In the genomic region with DNA sequence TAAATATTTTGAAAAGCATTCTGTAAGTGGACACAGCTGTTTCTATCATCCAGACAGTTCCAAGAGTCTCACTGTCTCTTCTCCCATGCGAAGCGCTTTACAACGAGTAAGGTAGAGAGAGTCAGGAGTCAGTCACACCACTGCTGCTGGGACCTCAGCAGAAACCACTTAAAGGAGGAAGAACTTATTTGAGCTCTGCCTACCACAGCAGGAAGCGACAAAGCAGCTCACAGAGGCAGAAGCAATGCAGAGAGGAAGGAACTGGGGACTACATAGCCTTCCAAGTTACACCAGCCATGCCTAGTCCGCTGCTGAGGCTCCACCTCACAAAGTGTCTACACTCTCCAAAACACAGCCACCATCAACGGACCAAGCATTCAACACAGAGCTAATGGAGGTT, we compare ENCODE assay signal across 9 mouse cellular contexts. TPM values are rescaled to one million over a fixed set of nuclear protein-coding genes. Genes with fewer than 3 reads are reported as not detected.
DNase-seq lines count a peak whose midpoint lies in the region; ATAC-seq and TF ChIP-seq lines count a peak whose summit lies in the region.
"Had no signal": no experiment of that assay in that cellular context is flagged by ENCODE, and none has a peak within 500 bp of the region (broad histone marks: within the 10 kb centered on the region; RNA-seq: fewer than 3 reads in every experiment).

No protein-coding gene starts in this region.

- peak overlapping the region; percentile 85 for H3K27ac ChIP-seq in embryonic fibroblast, embryonic 13.5 days (ENCODE audit: insufficient read depth, low read length)
- peak overlapping the region; percentile 56 for H3K27ac ChIP-seq in lung, embryonic 14.5 days (ENCODE audit: low read depth)
- peak overlapping the region; percentile 72 for H3K27ac ChIP-seq in stomach, embryonic 14.5 days (ENCODE audit: low read length)
- H3K27ac ChIP-seq in kidney, embryonic 14.5 days (ENCODE audit: low read depth, low read length) = no peak overlapping the region
- H3K27ac ChIP-seq: limb, embryonic 12.5 days had no signal

- no peak overlapping the region for H3K4me3 ChIP-seq in embryonic fibroblast, embryonic 13.5 days (ENCODE audit: insufficient read depth, low read length)
- H3K4me3 ChIP-seq in lung, embryonic 14.5 days (ENCODE audit: low read depth, low read length) = no peak overlapping the region
- no peak overlapping the region for H3K4me3 ChIP-seq in stomach, embryonic 14.5 days (ENCODE audit: low read depth, low read length)
- no peak overlapping the region for H3K4me3 ChIP-seq in kidney, embryonic 14.5 days (ENCODE audit: low read length)
- H3K4me3 ChIP-seq: limb, embryonic 12.5 days had no signal

- peak overlapping the region; percentile 16; the same call in 1 of the 2 replicates for H3K9ac ChIP-seq in lung, embryonic 14.5 days
- H3K9ac ChIP-seq in stomach, embryonic 14.5 days (replicated peaks; ENCODE audit: low read depth, low read length) = no peak overlapping the region
- no peak overlapping the region for H3K9ac ChIP-seq in kidney, embryonic 14.5 days (ENCODE audit: low read depth, low read length)
- H3K9ac ChIP-seq: limb, embryonic 12.5 days had no signal

- no peak for ATAC-seq in lung, embryonic 14.5 days (ENCODE audit: insufficient read depth)
- no peak for ATAC-seq in stomach, embryonic 14.5 days (ENCODE audit: insufficient number of reproducible peaks, insufficient read depth, low FRiP score, low read depth)
- ATAC-seq in kidney, embryonic 14.5 days (ENCODE audit: low FRiP score, low TSS enrichment) = no peak

- H3K36me3 ChIP-seq in lung, embryonic 14.5 days (ENCODE audit: insufficient read depth) = no peaks in the 10 kb centered on the region
- no peaks in the 10 kb centered on the region for H3K36me3 ChIP-seq in stomach, embryonic 14.5 days (ENCODE audit: control insufficient read depth, insufficient read depth, low read length)
- H3K36me3 ChIP-seq in kidney, embryonic 14.5 days (ENCODE audit: control insufficient read depth, insufficient read depth, low read length) = no peaks in the 10 kb centered on the region
- H3K36me3 ChIP-seq: limb, embryonic 12.5 days had no signal

- H3K27me3 ChIP-seq in lung, embryonic 14.5 days (ENCODE audit: insufficient read depth, low read length) = no peaks in the 10 kb centered on the region
- no peaks in the 10 kb centered on the region for H3K27me3 ChIP-seq in stomach, embryonic 14.5 days (ENCODE audit: control insufficient read depth, insufficient read depth, low read length)
- H3K27me3 ChIP-seq in kidney, embryonic 14.5 days (ENCODE audit: control insufficient read depth, insufficient read depth, low read length) = no peaks in the 10 kb centered on the region
- H3K27me3 ChIP-seq: limb, embryonic 12.5 days had no signal

- no peaks in the 10 kb centered on the region for H3K9me3 ChIP-seq in lung, embryonic 14.5 days (ENCODE audit: low read depth, low read length)
- no peaks in the 10 kb centered on the region for H3K9me3 ChIP-seq in stomach, embryonic 14.5 days (ENCODE audit: control insufficient read depth, low read depth, low read length)
- H3K9me3 ChIP-seq in kidney, embryonic 14.5 days (ENCODE audit: control insufficient read depth, low read length) = no peaks in the 10 kb centered on the region
- H3K9me3 ChIP-seq: limb, embryonic 12.5 days had no signal

- TF ChIP-seq CTCF in embryonic fibroblast, embryonic 13.5 days (IDR thresholded peaks at IDR 0.05; ENCODE audit: borderline replicate concordance, insufficient read depth, low read length) = no peak
- no peak for TF ChIP-seq CTCF in lung, embryonic 14.5 days (IDR thresholded peaks at IDR 0.05; ENCODE audit: low read depth)

- peak; percentile 96 for DNase-seq in heart, adult 11 months
- no peak for DNase-seq in heart, postnatal 4 days
- peak; percentile 39 for DNase-seq in lung, embryonic 14.5 days
- no peak for DNase-seq in right cerebral cortex, postnatal 4 days
- DNase-seq in cerebellum, adult 18-20 months = no peak

- WGBS in lung, embryonic 14.5 days = 40% methylated on average over 6 of the region's 6 CpGs
- 33% methylated on average over 6 of the region's 6 CpGs for WGBS in stomach, embryonic 14.5 days
- 64% methylated on average over 6 of the region's 6 CpGs for WGBS in kidney, embryonic 14.5 days

- peaks cover 24% of the 10 kb centered on the region for H3K4me1 ChIP-seq in embryonic fibroblast, embryonic 13.5 days (ENCODE audit: control insufficient read depth, insufficient read depth, low read length)
- peaks cover 11% of the 10 kb centered on the region for H3K4me1 ChIP-seq in lung, embryonic 14.5 days (ENCODE audit: insufficient read depth)
- peaks cover 44% of the 10 kb centered on the region for H3K4me1 ChIP-seq in stomach, embryonic 14.5 days (ENCODE audit: control insufficient read depth, insufficient read depth, low read length)
- no peaks in the 10 kb centered on the region for H3K4me1 ChIP-seq in kidney, embryonic 14.5 days (ENCODE audit: control insufficient read depth, insufficient read depth, low read length)

- 0 out of 2 replicates have a peak overlapping the region, but pooled peaks have one; percentile 12 for H3K4me2 ChIP-seq in lung, embryonic 14.5 days
- H3K4me2 ChIP-seq in stomach, embryonic 14.5 days (replicated peaks; ENCODE audit: low read depth, low read length) = no peak overlapping the region
- no peak overlapping the region for H3K4me2 ChIP-seq in kidney, embryonic 14.5 days (replicated peaks; ENCODE audit: low read depth, low read length)
- H3K4me2 ChIP-seq: limb, embryonic 12.5 days had no signal

- no peak for TF ChIP-seq POLR2A in embryonic fibroblast, embryonic 13.5 days (IDR thresholded peaks at IDR 0.05; ENCODE audit: low read depth, low read length)

RNA-seq across cellular contexts. Expression of a gene that starts 9.2 kb away (rescaled TPM):
- 10 to 100 TPM; 27.8 to 29.0 TPM for total RNA-seq in heart, postnatal 4 days (2021)
- 54.8 and 59.7 TPM in 2 replicates for polyA plus RNA-seq in embryonic fibroblast, embryonic 13.5 days (2011; ENCODE audit: insufficient read length, low read depth, missing spikeins)
- 32.2 and 33.0 TPM in 2 replicates for polyA plus RNA-seq in lung, embryonic 14.5 days (2014; fragmentation: Nextera tagmentation; extraction: Ambion mirVana)
- polyA plus RNA-seq in stomach, embryonic 14.5 days (2014; fragmentation: Nextera tagmentation; extraction: Ambion mirVana) = 24.9 and 25.0 TPM in 2 replicates
- polyA plus RNA-seq in kidney, embryonic 14.5 days (2014; fragmentation: Nextera tagmentation; extraction: Ambion mirVana) = 12.8 and 21.2 TPM in 2 replicates

Comparison
In these comparisons a context has a peak if more than half of its experiments do, and no peak if none do; other contexts are left out.
1. DNase-seq: peak in heart, adult 11 months (single experiment) and lung, embryonic 14.5 days (single experiment); none in heart, postnatal 4 days (single experiment), right cerebral cortex, postnatal 4 days (single experiment) and cerebellum, adult 18-20 months (0 of 2).